Mouse (Mus musculus) ES-E14 (cell line): Measurements from ENCODE around the gene Dlgap4.

Source experiments
- HCFC1 ChIP-seq: IDR thresholded peaks from 2 replicates; pipeline ENCODE4 v1.6.1; 2012; ENCODE audit warnings: low read length, inconsistent platforms, borderline replicate concordance; ENCODE audit not compliant: insufficient read depth
- MAFK ChIP-seq: IDR thresholded peaks from 2 replicates; pipeline ENCODE4 v1.6.1; 2014; ENCODE audit warnings: mild to moderate bottlenecking, low read depth, low read length, inconsistent platforms; ENCODE audit not compliant: insufficient read depth
- ZC3H11A ChIP-seq: IDR thresholded peaks from 2 replicates; pipeline ENCODE4 v1.6.1; 2012; ENCODE audit warnings: low read depth, mild to moderate bottlenecking, inconsistent platforms, low read length, borderline replicate concordance
- ZNF384 ChIP-seq: IDR thresholded peaks from 2 replicates; pipeline ENCODE4 v1.6.1; 2012; ENCODE audit warnings: low read depth, low read length, inconsistent platforms

GRCm38 (mm10) chr2:156664407-156664806 lies 50.9 kb downstream of the Dlgap4 start:
- TF ChIP-seq MAFK (no peak), HCFC1 (no peak), ZC3H11A (no peak), ZNF384 (no peak)
